Mouse (Mus musculus) hindbrain, embryonic 16.5 days (tissue): ENCODE measurements around the gene Pon2. TPM values are rescaled to one million over a fixed set of nuclear protein-coding genes. Genes with fewer than 3 reads are reported as not detected.
A peak's percentile ranks its signal among the peaks of the same experiment; 100 is the strongest.

ENCODE experiments used
- ATAC-seq: fragments of 200-750 bp; cut with Nextera tagmentation; 2 replicates; pipeline ENCODE4 v1.8.0; 2017; ENCODE audit warnings: moderate TSS enrichment, moderate library complexity
- H3K27ac ChIP-seq: fragments of 300-500 bp; sonication (generic); 2 replicates; pipeline ENCODE4 v1.5.1; 2014; ENCODE audit warnings: low read depth, mild to moderate bottlenecking, control low read depth, low read length, moderate library complexity
- H3K27me3 ChIP-seq: fragments of 300-500 bp; sonication (generic); replicated peaks from 2 replicates; pipeline ENCODE4 v1.6.1; 2014; ENCODE audit warnings: low read length; ENCODE audit not compliant: control insufficient read depth, insufficient read depth
- H3K36me3 ChIP-seq: fragments of 300-500 bp; sonication (generic); 2 replicates; pipeline ENCODE4 v1.6.1; 2014; ENCODE audit warnings: mild to moderate bottlenecking, low read length, moderate library complexity, mixed read lengths; ENCODE audit not compliant: control insufficient read depth, insufficient read depth
- H3K4me1 ChIP-seq: fragments of 300-500 bp; sonication (generic); 2 replicates; pipeline ENCODE4 v1.6.1; 2014; ENCODE audit warnings: low read depth, low read length; ENCODE audit not compliant: control insufficient read depth, insufficient read depth
- H3K4me2 ChIP-seq: fragments of 300-500 bp; sonication (generic); 2 replicates; pipeline ENCODE4 v1.6.1; 2014; ENCODE audit warnings: mild to moderate bottlenecking, low read length, control low read depth, moderate library complexity
- H3K4me3 ChIP-seq: fragments of 300-500 bp; sonication (generic); 2 replicates; pipeline ENCODE4 v1.5.1; 2014; ENCODE audit warnings: mild to moderate bottlenecking, low read length, control low read depth, moderate library complexity
- H3K9ac ChIP-seq: fragments of 300-500 bp; sonication (generic); 2 replicates; pipeline ENCODE4 v1.6.1; 2014; ENCODE audit warnings: low read depth, mild to moderate bottlenecking, control low read depth, low read length, moderate library complexity
- H3K9me3 ChIP-seq: fragments of 300-500 bp; sonication (generic); 2 replicates; pipeline ENCODE4 v1.6.1; 2014; ENCODE audit warnings: mild to moderate bottlenecking, low read length, moderate library complexity; ENCODE audit not compliant: control insufficient read depth
- WGBS: fragments of 180-500 bp; shearing (Covaris S2); extraction: QIAGEN DNeasy Blood & Tissue Kit; methylation state at CpG from one replicate; pipeline ENCODE4 v1.1.7; 2014; 5-methylcytosine and 5-hydroxymethylcytosine counted together
- polyA plus RNA-seq: library from polyadenylated mRNA; unstranded; fragments of >200 nt; fragmentation: Nextera tagmentation; extraction: Ambion mirVana; gene quantifications from 2 replicates; pipeline ENCODE4 v1.2.1, GENCODE M21; 2015

Gene Pon2
- polyA plus RNA-seq, 1 experiment from 2014 or later, result 41.3 TPM

DNA sequence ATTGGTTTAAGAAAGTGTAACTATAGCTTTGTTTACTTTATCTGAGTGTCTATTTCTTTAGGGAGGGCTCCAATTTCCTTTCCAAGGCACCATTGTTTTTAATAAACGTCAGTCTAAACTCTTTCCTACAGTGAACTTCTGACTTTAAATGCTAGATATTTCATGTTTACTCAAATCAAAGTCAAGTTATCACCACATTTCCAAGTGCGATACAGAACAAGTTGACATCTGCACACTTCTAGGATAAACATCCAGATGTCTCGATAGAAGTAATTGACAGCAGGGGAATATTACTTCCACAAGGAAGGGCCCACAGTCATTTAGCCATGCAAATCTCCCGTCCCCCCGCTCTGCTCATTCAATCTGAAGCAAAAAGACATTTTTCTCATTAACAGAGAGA is 20.3 kb downstream of the Pon2 start:
- Histone ChIP-seq H3K27ac (no peak overlapping the region), H3K9me3 (no peaks in the 10 kb centered on the region; the same call in 1 of the 2 replicates), H3K9ac (no peak overlapping the region), H3K4me1 (peaks cover 3% of the 10 kb centered on the region; the same call in 1 of the 2 replicates), H3K4me2 (no peak overlapping the region), H3K27me3 (no peaks in the 10 kb centered on the region), H3K36me3 (no peaks in the 10 kb centered on the region), H3K4me3 (no peak overlapping the region)
- no peak for ATAC-seq
- WGBS, result 39% methylated on average over 5 of the region's 5 CpGs

DNA sequence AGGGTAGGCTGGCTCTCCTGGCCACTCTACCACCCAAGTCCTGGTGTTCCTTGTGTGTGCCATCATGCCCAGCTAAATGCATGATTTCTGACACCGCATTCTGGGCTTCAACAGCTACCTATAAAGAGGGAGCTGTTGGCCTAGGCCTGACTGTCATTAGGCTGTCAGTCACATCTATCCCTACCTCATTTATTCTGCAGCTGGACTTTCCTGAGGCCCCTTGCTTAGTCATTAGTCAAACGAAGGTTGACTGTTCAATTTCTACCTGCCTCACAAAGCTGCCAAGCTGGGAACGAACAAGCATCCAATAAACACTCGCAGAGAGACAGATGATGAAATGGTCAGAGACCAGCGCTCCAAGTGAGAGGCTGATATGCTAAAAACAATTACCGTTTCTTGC is 28.6 kb downstream of the Pon2 start:
- Histone ChIP-seq H3K4me1 (no peaks in the 10 kb centered on the region), H3K4me3 (no peak overlapping the region), H3K27ac (no peak overlapping the region), H3K9me3 (no peaks in the 10 kb centered on the region; the same call in 1 of the 2 replicates), H3K4me2 (no peak overlapping the region), H3K36me3 (no peaks in the 10 kb centered on the region), H3K9ac (no peak overlapping the region), H3K27me3 (no peaks in the 10 kb centered on the region)
- 73% methylated on average over 6 of the region's 6 CpGs for WGBS
- ATAC-seq, result peak; percentile 61

DNA sequence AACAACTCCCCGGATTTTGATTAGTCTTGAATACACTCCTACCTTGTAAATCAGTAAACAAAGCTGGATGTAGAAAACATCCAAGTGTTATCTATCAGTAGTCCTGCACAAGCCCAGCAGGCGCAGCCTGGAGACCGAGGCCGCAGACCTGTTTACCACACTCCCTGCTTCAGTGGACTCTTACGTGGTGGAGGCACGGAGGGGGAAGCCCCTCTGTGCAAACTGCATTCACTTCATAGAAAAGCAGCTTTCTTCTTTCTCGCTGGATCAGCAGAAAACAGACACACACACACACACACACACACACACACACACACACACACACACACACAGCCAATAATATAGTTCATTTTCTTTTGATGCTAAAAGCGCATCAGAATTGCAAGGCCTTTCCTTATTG is 33.5 kb downstream of the Pon2 start:
- Histone ChIP-seq H3K4me3 (no peak overlapping the region), H3K27ac (no peak overlapping the region), H3K4me2 (no peak overlapping the region), H3K27me3 (no peaks in the 10 kb centered on the region), H3K36me3 (no peaks in the 10 kb centered on the region), H3K9me3 (no peaks in the 10 kb centered on the region), H3K9ac (no peak overlapping the region), H3K4me1 (no peaks in the 10 kb centered on the region)
- no peak for ATAC-seq
- 69% methylated on average over 8 of the region's 8 CpGs for WGBS

DNA sequence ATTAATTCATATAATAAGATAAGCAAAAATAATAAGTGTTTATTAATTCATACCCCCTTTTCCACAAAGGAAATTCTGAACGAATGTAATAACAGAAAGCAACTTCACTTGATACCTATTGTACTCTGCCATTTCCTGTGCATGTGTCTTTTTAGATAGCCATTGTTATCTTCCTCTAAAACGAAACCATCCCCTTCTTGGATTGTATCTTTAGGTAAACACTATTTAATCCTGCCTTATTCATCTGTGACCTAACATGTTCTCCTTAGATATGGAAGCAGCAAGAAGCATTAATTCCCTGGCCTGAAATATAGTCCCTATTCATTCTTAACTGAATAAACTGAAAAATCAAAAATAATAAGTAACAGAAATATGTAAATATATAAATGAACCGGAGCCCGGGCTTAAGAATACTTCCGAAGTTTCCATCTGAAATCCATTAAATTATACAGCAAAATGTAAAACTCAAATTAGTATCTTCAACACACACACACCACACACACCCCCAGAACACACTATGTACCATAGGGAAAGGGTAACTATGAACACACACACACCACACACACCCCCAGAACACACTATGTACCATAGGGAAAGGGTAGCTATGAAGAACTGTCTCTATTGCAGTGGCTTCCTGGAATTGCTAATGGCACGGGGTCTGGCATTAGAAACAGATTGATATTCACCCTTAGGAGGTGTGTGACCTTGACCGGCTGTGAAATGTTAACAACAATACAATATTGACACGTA is 34.8 kb downstream of the Pon2 start:
- no peak overlapping the region for H3K4me2 ChIP-seq
- no peak overlapping the region for H3K9ac ChIP-seq
- 81% methylated on average over 8 of the region's 8 CpGs for WGBS
- ATAC-seq, result no peak
- H3K4me1 ChIP-seq, result no peaks in the 10 kb centered on the region
- no peaks in the 10 kb centered on the region for H3K9me3 ChIP-seq
- H3K36me3 ChIP-seq, result no peaks in the 10 kb centered on the region
- H3K4me3 ChIP-seq, result no peak overlapping the region
- H3K27me3 ChIP-seq, result no peaks in the 10 kb centered on the region
- no peak overlapping the region for H3K27ac ChIP-seq

DNA sequence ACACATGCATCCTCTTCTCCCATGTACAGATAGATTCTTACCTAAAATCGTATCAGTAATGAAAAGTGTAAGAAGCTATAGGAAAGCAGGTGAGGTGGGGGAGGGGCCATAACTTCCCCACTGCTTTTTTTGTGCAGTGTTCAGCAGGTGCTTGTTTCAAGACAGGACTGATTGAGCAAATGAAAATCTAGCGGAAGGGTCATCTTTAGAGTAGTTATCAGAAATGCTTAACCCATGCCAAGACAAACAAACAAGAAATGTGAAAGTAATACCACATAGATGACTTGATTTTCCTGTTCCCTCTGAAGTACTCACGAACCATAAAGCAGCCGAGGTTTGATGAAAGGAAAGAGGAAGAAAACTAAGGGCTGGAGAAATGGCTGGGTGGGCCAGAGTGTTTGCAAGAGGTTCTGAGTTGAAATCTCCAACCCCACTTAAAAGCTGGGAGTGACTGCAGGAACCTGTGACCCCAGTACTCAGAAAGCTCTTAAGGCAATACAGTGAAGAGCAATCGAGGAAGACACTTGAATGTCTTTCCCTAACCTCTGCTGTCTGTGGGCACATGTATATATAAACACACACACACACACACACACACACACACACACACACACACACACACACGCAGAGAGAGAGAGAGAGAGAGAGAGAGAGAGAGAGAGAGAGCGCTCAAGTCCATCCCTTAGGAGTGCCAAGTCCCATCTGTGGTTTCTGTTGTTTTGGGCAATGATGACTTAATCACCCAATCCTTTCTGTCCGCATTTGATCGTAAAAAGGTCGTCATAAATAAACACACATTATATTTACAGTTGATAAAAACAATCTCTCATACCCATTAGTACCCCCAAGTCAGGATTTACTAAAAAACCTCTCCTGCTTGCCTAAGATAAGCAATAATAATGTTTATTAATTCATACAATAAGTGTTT is 35.7 kb downstream of the Pon2 start:
- no peak for ATAC-seq
- Histone ChIP-seq H3K4me1 (no peaks in the 10 kb centered on the region), H3K9me3 (no peaks in the 10 kb centered on the region), H3K9ac (no peak overlapping the region), H3K27me3 (no peaks in the 10 kb centered on the region), H3K4me3 (no peak overlapping the region), H3K4me2 (no peak overlapping the region), H3K36me3 (no peaks in the 10 kb centered on the region), H3K27ac (no peak overlapping the region)
- WGBS, result 85% methylated on average over 9 of the region's 10 CpGs

DNA sequence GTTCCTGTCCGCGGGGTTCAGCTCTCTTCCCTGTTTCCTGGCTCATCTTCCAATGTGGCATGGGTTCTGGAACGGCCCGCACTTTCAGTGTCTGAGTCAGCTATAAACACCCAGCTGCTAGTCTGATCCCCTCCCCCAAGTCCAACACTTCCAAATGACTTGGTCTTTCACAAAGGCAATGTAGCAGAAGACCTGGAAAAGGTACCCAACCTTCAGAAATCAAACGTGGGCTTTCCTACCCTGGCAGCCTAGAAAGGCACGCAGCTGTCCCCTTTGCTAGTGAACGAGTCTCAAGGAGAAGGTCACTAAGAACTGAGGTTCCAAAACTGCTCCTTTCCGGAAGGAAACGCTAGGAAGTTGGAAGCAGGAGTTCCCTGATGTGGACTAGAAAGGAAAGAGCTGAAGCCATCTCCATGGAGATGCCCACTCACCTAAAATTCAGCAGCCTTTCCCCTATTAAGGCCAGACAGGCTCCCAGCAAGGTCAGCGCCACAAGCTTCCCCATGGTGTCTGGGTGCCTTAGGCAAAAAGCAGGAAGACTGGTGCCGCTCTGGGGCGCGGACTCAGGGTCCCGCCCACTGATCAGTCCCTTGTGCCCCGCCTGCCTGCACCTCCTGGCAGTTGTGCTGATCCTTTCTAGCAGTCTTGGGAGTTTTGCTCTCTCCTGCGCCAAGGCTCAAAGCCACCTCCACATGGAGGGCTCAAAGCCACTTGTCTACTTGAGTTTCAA is 42.4 kb downstream of the Pon2 start, which contains the start of gene Pon3:
TSS of gene Pon3 (minus strand) at position 565 of the 730 bp plus-strand sequence.
- H3K27me3 ChIP-seq, result no peaks in the 10 kb centered on the region
- H3K4me2 ChIP-seq, result peak within 1 kb of the TSS; percentile 26
- no peaks in the 10 kb centered on the region for H3K36me3 ChIP-seq
- 11% methylated on average over 16 of the region's 16 CpGs for WGBS
- no peaks in the 10 kb centered on the region for H3K4me1 ChIP-seq
- peak; percentile 54; the same call in 1 of the 2 replicates for ATAC-seq
- no peaks in the 10 kb centered on the region for H3K9me3 ChIP-seq
- H3K27ac ChIP-seq, result no peak within 1 kb of the TSS
- H3K4me3 ChIP-seq, result peak within 1 kb of the TSS; percentile 5
- H3K9ac ChIP-seq, result no peak within 1 kb of the TSS

DNA sequence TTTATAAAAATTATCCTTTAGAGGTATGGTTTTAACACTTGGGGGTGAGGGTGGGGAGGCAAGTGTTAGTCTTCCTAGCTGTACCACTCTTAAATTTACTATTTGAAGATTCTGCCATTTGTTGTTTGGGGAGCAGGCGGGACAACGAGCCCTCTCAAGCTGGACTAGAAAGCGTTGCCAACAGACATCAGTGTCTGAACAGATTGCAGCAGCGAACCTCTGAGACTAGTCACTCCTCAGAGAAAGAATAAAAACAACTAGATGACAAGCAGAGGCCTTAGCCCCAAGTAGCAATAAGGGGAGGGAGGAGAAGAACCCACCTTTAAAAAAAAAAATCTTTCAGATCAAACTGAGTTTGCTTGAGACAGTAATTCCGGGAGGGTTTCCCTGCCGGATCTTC is 43.0 kb downstream of the Pon2 start:
- Histone ChIP-seq H3K9ac (no peak overlapping the region), H3K4me3 (peak overlapping the region; percentile 5; the same call in 1 of the 2 replicates), H3K27me3 (no peaks in the 10 kb centered on the region), H3K4me2 (peak overlapping the region; percentile 26), H3K9me3 (no peaks in the 10 kb centered on the region), H3K36me3 (no peaks in the 10 kb centered on the region), H3K4me1 (no peaks in the 10 kb centered on the region), H3K27ac (no peak overlapping the region)
- ATAC-seq, result no peak
- 55% methylated on average over 6 of the region's 6 CpGs for WGBS

DNA sequence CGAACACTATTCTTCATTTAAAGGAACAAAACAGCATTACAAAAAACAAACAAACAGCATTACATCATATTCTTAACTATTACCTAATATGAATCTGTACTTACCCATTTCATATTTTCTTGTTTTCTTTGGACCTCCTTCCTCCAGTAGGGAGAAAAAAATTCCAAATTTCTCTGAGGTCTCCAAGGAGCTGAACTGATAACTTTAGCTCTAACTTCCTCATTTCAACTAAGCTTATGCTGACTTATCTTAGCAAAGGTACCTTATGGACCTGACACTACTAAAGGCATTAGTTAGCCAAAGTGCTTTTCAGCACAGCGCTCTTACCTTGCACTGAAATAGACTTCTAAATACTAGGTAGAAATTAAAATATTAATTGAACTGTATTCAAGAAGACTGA is 43.4 kb downstream of the Pon2 start:
- no peak for ATAC-seq
- H3K36me3 ChIP-seq, result no peaks in the 10 kb centered on the region
- H3K4me2 ChIP-seq, result no peak overlapping the region; the same call in 1 of the 2 replicates
- no peak overlapping the region for H3K9ac ChIP-seq
- no peak overlapping the region for H3K4me3 ChIP-seq
- no peak overlapping the region for H3K27ac ChIP-seq
- H3K27me3 ChIP-seq, result no peaks in the 10 kb centered on the region
- H3K9me3 ChIP-seq, result no peaks in the 10 kb centered on the region
- H3K4me1 ChIP-seq, result no peaks in the 10 kb centered on the region
- WGBS, result 96% methylated on average over 2 of the region's 2 CpGs
